Mouse (Mus musculus) MEL (cell line): ENCODE results near the gene Sin3b.

Experiments
- CHD2 ChIP-seq: IDR thresholded peaks from 2 replicates; pipeline ENCODE4 v1.6.1; 2011; ENCODE audit warnings: low read length, improper control_type of control experiment
- CTCF ChIP-seq, 3 experiments: IDR thresholded peaks in 2 of 3; conservative IDR thresholded peaks in 1 of 3; 2 replicates each; pipeline ENCODE4 v1.5.1; 2011 to 2012; ENCODE audit warnings: low read length in 3 of 3, low read depth in 2 of 3, mild to moderate bottlenecking in 2 of 3, improper control_type of control experiment in 1 of 3, inconsistent platforms in 1 of 3, mixed read lengths in 1 of 3, moderate library complexity in 1 of 3; ENCODE audit not compliant: control insufficient read depth in 1 of 3, insufficient read depth in 1 of 3, poor library complexity in 1 of 3, severe bottlenecking in 1 of 3
- EP300 ChIP-seq, 2 experiments: IDR thresholded peaks; 2 replicates each; pipeline ENCODE4 v1.6.1; 2011; ENCODE audit warnings: improper control_type of control experiment in 2 of 2, low read length in 2 of 2, low read depth in 1 of 2, mild to moderate bottlenecking in 1 of 2
- ETS1 ChIP-seq: IDR thresholded peaks from 2 replicates; pipeline ENCODE4 v1.6.1; 2012; ENCODE audit warnings: low read depth, mild to moderate bottlenecking, inconsistent platforms, low read length, improper control_type of control experiment, moderate library complexity
- MAX ChIP-seq: IDR thresholded peaks from 2 replicates; pipeline ENCODE4 v1.6.1; 2011; ENCODE audit warnings: low read length, improper control_type of control experiment
- MEF2A ChIP-seq: IDR thresholded peaks from 2 replicates; pipeline ENCODE4 v1.6.1; 2014; ENCODE audit warnings: low read depth, mild to moderate bottlenecking, inconsistent platforms, low read length, improper control_type of control experiment; ENCODE audit not compliant: poor library complexity, insufficient replicate concordance, severe bottlenecking; ENCODE audit errors: extremely low read depth
- POLR2AphosphoS5 ChIP-seq: IDR thresholded peaks from 2 replicates; pipeline ENCODE4 v1.6.1; 2012; ENCODE audit warnings: low read depth, borderline replicate concordance, mild to moderate bottlenecking, inconsistent platforms, low read length, moderate library complexity, mixed read lengths
- TCF12 ChIP-seq: IDR thresholded peaks from 2 replicates; pipeline ENCODE4 v1.6.1; 2014; ENCODE audit warnings: low read depth, mild to moderate bottlenecking, inconsistent platforms, low read length, improper control_type of control experiment, moderate library complexity
- USF2 ChIP-seq, 2 experiments: IDR thresholded peaks; 2 replicates each; pipeline ENCODE4 v1.6.1; 2011 to 2012; ENCODE audit warnings: improper control_type of control experiment in 2 of 2, low read length in 2 of 2, borderline replicate concordance in 1 of 2, inconsistent platforms in 1 of 2, low read depth in 1 of 2, mild to moderate bottlenecking in 1 of 2; ENCODE audit not compliant: insufficient read depth in 1 of 2

DNA sequence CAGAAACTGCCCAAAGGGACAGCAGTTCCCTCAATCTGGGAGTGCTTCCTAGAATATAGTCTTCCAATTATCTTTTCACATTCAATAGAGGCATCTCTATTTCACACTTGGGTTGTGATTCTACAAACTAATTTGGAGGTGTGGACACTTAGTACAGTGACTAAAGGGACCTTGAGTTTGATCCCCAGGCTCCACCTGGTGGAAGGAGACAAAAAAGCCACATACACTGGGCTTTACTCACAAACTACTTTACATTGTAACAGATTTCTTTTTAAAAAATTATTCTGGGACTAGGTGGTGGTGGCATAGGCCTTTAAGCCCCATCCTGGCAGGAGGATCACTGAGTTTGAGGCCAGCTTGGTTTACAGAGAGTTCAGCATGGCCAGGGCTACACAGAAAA lies 35.2 kb downstream of the Sin3b start:
- TF ChIP-seq CTCF (IDR thresholded peaks at IDR 0.05 in 2 of 3, conservative IDR thresholded peaks at IDR 0.05 in 1 of 3; ENCODE audit: control insufficient read depth in 1 of 3, insufficient read depth in 1 of 3, low read depth in 2 of 3, low read length in 3 of 3, poor library complexity in 1 of 3, severe bottlenecking in 1 of 3) (peak in 2 of 3 experiments; percentile 6 to 36; a peak in 1 of 6 replicates), MAX (no peak), MEF2A (no peak), USF2 (IDR thresholded peaks at IDR 0.05; ENCODE audit: borderline replicate concordance in 1 of 2, insufficient read depth in 1 of 2, low read depth in 1 of 2, low read length in 2 of 2) (no peak), EP300 (IDR thresholded peaks at IDR 0.05; ENCODE audit: low read depth in 1 of 2, low read length in 2 of 2) (no peak), ETS1 (no peak), POLR2AphosphoS5 (no peak), TCF12 (no peak), CHD2 (no peak)
